Mouse (Mus musculus) common myeloid progenitor, adult 5-6 weeks (primary cell): ENCODE results near the gene Adar. TPM values are rescaled to one million over a fixed set of nuclear protein-coding genes. Genes with fewer than 3 reads are reported as not detected.

Source experiments
- ATAC-seq: replicated peaks from 2 replicates; pipeline ENCODE4 v1.8.0; 2016; ENCODE audit warnings: low read depth, mild to moderate bottlenecking, moderate TSS enrichment, inconsistent platforms; ENCODE audit not compliant: poor library complexity, severe bottlenecking
- total RNA-seq: library from RNA; stranded (forward); fragments of 200-1000, 187-1606 nt; gene quantifications from 2 replicates; pipeline ENCODE4 v1.2.3, GENCODE M21; 2017

The Adar gene
- total RNA-seq, 1 experiment from 2014 or later = 28.0 TPM

GRCm38 (mm10) chr3:89730350-89731331 lies 15.8 kb downstream of the Adar start:
- peak; percentile 93 for ATAC-seq

- no peak for ATAC-seq
These were observed 17.3 kb downstream of the Adar start for GRCm38 (mm10) chr3:89732091-89732490.

DNA sequence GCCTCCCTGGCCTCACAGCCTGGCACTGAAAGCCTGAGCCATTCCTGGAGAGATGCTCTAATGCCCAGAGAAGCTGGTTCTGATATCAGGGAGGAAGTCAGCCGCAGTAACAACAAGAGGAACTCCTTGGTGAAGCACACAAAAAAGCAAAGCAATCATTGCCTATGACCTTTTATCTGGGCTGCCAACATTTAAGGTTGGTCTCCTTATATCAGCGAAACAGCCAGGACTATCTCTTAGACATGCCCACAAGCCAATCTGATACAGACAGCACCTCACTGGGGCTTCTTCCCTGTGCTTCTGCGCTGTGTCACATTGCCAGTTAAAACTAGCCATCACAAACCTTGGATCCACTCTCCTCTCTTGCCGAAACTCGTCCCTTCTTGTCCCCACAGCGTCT lies 23.7 kb downstream of the Adar start:
- ATAC-seq = no peak

- ATAC-seq = peak; percentile 30; the same call in 1 of the 2 replicates
These were observed 37.5 kb downstream of the Adar start for GRCm38 (mm10) chr3:89752307-89752706.

DNA sequence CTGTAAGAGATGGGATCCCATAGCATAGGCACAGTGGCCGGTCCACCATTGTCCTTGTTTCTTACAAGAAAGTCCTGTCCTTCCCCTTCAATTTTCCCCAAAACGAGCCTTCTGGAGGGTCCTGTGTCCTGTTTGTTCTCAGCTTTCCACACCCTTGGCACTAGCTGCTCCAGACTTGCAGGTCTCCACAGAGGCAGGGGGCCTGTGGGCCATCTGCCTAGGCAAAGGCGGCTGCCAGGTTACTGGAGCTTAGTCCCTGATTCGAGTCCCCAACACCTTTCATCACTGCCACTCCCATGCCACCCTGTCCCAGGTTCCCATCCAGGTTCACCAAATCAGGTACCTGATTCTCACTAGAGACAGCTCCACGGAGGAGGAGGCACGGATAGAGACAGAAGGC lies 40.5 kb downstream of the Adar start:
- ATAC-seq = no peak

DNA sequence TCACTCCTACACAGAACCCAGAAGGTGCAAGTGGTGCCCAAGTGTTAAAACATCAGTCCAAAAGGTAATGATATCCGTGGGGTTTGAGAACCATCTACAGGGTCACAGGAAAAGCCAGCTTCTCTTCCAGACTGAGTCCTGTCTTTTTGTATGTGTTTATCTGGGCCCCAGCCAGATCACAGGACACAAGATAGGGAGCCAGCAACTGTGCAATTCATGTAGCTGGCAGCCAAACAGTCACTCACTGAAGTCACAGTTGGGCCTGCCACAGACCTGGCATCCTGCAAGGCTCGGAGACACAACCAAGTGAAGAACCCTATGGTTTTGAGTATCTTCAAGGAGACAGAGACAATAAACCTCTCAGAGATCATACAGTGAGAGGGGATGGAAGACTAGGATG lies 43.0 kb downstream of the Adar start:
- no peak for ATAC-seq

DNA sequence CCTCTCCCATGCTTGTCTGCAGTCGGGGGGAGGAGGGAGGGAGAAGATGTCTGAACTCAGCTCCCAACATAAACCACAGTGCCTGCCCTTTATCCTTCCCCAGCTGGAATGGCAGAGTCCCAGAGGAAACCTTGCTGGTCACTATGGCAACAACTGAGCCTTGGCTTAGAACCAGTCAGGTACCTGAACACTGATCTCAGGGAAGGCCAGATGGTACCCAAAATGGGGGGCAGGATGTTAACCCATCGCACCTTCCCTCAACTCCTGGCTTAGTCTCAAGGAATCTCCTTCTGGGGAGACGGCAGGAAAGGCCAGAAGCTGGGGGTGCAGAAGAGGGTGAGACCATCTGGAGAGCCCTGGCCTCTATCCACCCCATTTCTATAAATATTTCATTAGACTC lies 45.0 kb downstream of the Adar start:
- ATAC-seq = no peak

- ATAC-seq = peak; percentile 98
These were observed 49.4 kb downstream of the Adar start, which contains the start of gene Chrnb2 for GRCm38 (mm10) chr3:89764119-89764724. Gene Chrnb2, minus strand, starts transcription at chr3:89764632.

- no peak for ATAC-seq
These were observed 54.8 kb downstream of the Adar start for GRCm38 (mm10) chr3:89769584-89769983.

GRCm38 (mm10) chr3:89770425-89771002 lies 55.7 kb downstream of the Adar start:
- no peak for ATAC-seq

GRCm38 (mm10) chr3:89772588-89772967 lies 57.8 kb downstream of the Adar start:
- peak; percentile 75 for ATAC-seq

GRCm38 (mm10) chr3:89772968-89773709 lies 58.3 kb downstream of the Adar start, which contains the start of gene Ube2q1:
Gene Ube2q1, plus strand, starts transcription at chr3:89773616.
- peak; percentile 90 for ATAC-seq

- no peak for ATAC-seq
These were observed 59.0 kb downstream of the Adar start for GRCm38 (mm10) chr3:89773740-89774211.

DNA sequence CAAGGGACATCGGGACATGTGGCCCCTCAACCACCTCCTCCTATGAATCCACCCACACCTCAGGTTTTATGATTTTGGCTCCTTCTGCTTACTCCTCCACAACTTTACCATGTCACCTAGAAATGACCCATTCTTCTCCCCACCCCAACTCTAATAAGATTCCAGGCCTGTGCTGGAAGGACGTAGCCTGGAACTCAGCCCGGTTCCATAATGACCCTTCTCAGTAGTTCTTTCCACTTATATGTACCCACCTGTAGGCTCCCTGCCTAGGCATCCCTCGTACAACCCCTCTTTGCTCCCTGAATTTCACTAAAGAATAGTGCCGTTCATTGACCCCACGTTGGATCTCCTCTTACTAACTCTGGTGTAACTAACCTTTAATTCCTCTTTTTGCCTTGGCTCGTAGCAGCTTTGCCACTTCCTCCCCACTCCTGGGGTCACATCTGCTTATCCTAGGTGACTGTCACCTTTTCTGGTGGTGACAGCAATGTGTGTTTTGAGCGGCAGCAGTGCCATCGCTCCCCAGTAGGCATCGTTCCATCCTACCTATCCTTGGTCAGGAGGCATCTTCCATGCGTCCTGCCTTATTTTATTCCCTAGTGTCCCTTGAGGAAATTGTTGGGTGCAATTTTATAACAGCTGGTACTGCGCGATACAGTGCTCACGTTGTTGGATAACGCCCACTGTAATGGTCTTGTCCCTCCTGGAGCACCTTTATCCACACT lies 59.6 kb downstream of the Adar start:
- peak; percentile 20 for ATAC-seq

DNA sequence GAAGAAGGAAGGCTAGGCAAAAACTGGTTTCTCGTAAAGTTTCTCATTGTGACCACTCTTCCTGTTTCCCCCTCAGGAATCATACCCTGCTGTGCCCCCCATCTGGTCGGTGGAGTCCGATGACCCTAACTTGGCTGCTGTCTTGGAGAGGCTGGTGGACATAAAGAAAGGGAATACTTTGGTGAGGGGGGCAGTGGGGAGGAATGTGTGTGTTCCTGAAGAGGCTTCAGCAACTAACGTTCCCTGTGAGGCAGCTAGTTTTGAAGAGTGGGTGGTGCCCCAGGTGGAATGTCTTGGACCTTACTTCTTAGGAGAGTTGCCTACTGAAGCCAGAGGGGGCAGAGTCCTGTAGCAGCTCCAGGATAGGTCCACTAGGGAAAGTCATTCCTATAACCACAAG lies 61.2 kb downstream of the Adar start:
- ATAC-seq = no peak

DNA sequence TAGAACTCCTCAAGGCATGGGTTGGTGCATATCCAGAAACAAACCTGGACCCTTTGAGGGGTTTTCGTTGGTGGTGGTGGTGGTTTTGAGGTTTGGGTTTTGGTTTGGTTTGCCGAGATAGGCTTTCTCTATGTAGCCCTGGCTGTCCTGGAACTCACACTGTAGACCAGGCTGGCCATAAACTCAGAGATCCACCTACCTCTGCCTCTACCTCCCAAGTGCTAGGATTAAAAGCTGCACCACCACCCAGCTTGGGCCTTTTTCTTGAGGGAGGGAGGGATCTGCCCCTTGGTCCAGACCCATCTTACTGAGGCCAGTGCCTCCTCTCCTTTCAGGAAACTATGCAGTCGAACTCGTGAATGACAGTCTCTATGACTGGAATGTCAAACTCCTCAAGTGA lies 65.3 kb downstream of the Adar start:
- no peak for ATAC-seq

DNA sequence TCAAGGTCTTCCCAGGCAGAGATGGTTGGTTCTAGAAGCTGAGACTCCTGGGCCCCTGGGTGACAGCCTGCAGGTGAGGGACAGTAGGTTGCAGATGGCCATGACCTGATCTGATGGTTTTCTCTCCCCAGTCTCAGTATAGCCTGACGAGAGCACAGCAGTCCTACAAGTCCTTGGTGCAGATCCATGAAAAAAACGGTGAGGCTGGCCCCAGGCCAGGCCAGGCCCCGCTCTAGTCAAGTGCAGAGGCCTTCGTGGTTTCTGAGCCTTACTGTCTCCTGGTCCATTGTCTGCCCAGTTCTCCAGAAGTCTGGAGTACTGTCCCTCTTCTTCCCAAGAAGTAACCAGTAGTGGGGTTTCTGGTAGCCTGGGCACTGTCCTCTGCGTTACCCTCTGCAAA lies 66.8 kb downstream of the Adar start:
- no peak for ATAC-seq

GRCm38 (mm10) chr3:89784991-89785753 lies 70.3 kb downstream of the Adar start:
- ATAC-seq = peak; percentile 96

DNA sequence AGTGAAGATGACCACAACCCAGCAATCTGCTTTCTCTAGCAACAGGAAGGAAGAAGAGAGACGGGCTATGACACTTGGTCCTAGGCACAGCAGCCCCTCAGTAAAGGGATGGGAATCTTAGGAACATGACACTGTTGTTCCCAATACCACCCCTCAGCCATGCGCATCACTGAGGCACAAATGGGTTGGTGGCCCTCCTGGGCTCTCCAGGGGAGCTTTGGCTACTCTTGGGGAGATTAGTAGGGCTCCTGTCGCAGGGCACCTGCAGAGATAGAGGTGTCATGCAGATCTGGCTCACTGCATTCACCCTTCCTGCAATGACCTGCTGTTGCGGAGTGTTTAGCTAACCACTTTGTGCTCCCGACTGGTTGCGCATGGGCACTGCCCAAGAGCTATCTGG lies 71.5 kb downstream of the Adar start:
- ATAC-seq = no peak
